Mouse (Mus musculus) embryonic fibroblast, embryonic 13.5 days (primary cell): Measurements from ENCODE around the gene Avl9.

Experiments used
- CTCF ChIP-seq: IDR thresholded peaks from 2 replicates; pipeline ENCODE4 v1.5.1; 2011; ENCODE audit warnings: mild to moderate bottlenecking, control low read depth, low read length, moderate library complexity, borderline replicate concordance; ENCODE audit not compliant: insufficient read depth
- POLR2A ChIP-seq: IDR thresholded peaks from 2 replicates; pipeline ENCODE4 v1.6.1; 2011; ENCODE audit warnings: low read depth, mild to moderate bottlenecking, control low read depth, low read length, moderate library complexity

DNA sequence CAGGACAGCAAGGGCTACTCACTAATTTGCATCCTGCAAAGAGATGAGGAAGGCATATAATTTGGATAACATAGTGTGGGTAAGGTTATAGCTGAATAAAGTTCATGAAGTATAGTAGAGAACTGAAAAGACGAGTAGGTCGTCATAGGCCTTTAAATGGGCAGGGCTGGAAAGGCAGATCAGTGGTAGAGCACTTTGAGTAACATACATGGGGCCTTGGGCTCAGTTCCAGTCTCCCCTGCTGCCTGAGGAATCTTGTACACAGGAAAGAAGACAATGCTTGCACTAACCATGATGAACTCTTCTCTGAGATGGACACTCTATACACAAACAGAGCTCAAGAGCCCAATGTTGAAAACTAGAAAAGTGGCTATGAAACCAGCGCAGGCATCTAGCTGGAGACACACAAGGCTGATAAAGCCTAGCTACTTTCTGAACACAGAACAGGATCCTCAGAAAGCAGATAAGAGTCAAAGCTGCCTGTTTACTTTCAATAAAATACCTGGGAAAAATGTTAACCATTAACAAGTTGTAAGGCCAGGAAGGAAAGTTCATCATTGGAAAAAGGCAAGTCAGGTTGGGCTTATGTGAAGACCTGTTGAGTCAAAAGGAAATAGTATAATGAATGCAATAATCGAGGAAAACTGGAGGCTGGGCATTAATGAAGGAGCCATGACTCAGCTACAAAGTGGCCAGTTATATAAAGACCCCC lies 69.0 kb downstream of the Avl9 start:
- no peak for TF ChIP-seq CTCF
- no peak for TF ChIP-seq POLR2A
